Mouse (Mus musculus) CH12.LX (cell line): Measurements from ENCODE around the gene Atp13a2.
A peak's percentile ranks its signal among the peaks of the same experiment; 100 is the strongest.

Experiments
- CTCF ChIP-seq, 2 experiments: IDR thresholded peaks in 1 of 2; conservative IDR thresholded peaks in 1 of 2; 2 replicates each; pipeline ENCODE4 v1.5.1; 2011 to 2012; ENCODE audit warnings: low read depth in 2 of 2, low read length in 2 of 2, improper control_type of control experiment in 1 of 2, inconsistent platforms in 1 of 2, mild to moderate bottlenecking in 1 of 2, moderate library complexity in 1 of 2
- E2F4 ChIP-seq: IDR thresholded peaks from 2 replicates; pipeline ENCODE4 v1.6.1; 2011; ENCODE audit warnings: low read depth, low read length, improper control_type of control experiment; ENCODE audit not compliant: insufficient replicate concordance
- EP300 ChIP-seq: IDR thresholded peaks from 2 replicates; pipeline ENCODE4 v1.6.1; 2011; ENCODE audit warnings: low read length, improper control_type of control experiment
- MYC ChIP-seq: IDR thresholded peaks from 2 replicates; pipeline ENCODE4 v1.6.1; 2011; ENCODE audit warnings: low read depth, mild to moderate bottlenecking, improper control_type of control experiment, low read length
- PAX5 ChIP-seq: IDR thresholded peaks from 2 replicates; pipeline ENCODE4 v1.6.1; 2012; ENCODE audit warnings: low read length, inconsistent platforms, mixed read lengths
- POLR2A ChIP-seq: IDR thresholded peaks from 2 replicates; pipeline ENCODE4 v1.6.1; 2011; ENCODE audit warnings: low read depth, mild to moderate bottlenecking, improper control_type of control experiment, low read length
- POLR2AphosphoS2 ChIP-seq: IDR thresholded peaks from 2 replicates; pipeline ENCODE4 v1.6.1; 2011; ENCODE audit warnings: low read depth, low read length, improper control_type of control experiment
- RCOR1 ChIP-seq: conservative IDR thresholded peaks from 2 replicates; pipeline ENCODE4 v1.6.1; 2012; ENCODE audit warnings: low read depth, mild to moderate bottlenecking, inconsistent platforms, low read length, improper control_type of control experiment
- USF1 ChIP-seq: IDR thresholded peaks from 2 replicates; pipeline ENCODE4 v1.6.1; 2014; ENCODE audit warnings: low read depth, mild to moderate bottlenecking, inconsistent platforms, low read length, improper control_type of control experiment
- ZKSCAN1 ChIP-seq: IDR thresholded peaks from 2 replicates; pipeline ENCODE4 v1.6.1; 2012; ENCODE audit warnings: low read depth, inconsistent platforms, low read length, improper control_type of control experiment, borderline replicate concordance

DNA sequence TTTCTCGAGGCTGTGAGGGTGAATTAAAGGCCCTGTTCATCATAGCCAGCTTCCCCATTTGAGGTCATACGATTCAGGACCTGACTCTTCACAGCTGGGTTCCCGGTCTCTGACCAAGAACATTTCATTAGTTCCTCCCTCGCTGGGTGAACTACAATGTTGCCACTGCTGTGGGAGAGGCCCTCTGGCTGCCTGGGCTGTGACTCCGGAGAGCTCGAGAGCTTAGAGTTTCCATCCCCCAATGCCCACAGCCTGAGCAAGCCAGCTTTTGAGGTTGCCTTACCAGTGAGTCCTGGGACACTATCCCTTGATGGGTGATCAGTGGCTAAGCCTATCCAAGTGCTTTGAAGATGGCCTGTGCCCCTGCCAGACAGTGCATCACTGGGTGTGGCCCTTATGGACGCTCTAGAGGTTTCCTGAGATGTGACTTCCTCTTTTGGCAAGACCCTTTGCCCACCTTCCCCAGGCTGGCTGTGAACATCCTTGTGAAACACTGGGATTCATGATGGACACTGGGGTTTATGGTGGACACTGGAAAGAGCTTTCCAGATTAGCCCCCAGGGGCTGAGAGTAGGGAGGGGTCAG lies 2.1 kb downstream of the Atp13a2 start:
- TF ChIP-seq CTCF (conservative IDR thresholded peaks at IDR 0.05 in 1 of 2, IDR thresholded peaks at IDR 0.05 in 1 of 2; ENCODE audit: low read depth in 2 of 2, low read length in 2 of 2) = no peak
- TF ChIP-seq POLR2A = no peak
- no peak for TF ChIP-seq MYC
- no peak for TF ChIP-seq RCOR1
- TF ChIP-seq E2F4 = no peak
- no peak for TF ChIP-seq USF1
- no peak for TF ChIP-seq ZKSCAN1
- no peak for TF ChIP-seq PAX5
- peak; percentile 32; the same call in 1 of the 2 replicates for TF ChIP-seq EP300
- no peak for TF ChIP-seq POLR2AphosphoS2
